Mouse (Mus musculus) hindbrain, embryonic 14.5 days (tissue): Measurements from ENCODE around the gene Cdh5. TPM values are rescaled to one million over a fixed set of nuclear protein-coding genes. Genes with fewer than 3 reads are reported as not detected.
"Not testable (repeated sequence)": the region's sequence is repeated elsewhere in the genome, so short reads cannot be mapped to it uniquely, and the experiment has no call there.

Source experiments
- ATAC-seq: fragments of 200-750 bp; cut with Nextera tagmentation; 2 replicates; pipeline ENCODE4 v1.8.0; 2017; ENCODE audit warnings: moderate number of reproducible peaks, mild to moderate bottlenecking, moderate TSS enrichment, moderate library complexity; ENCODE audit not compliant: low FRiP score
- DNase-seq: peaks from one replicate; pipeline ENCODE4 v3.0.0-alpha.2; 2015; ENCODE audit warnings: low spot score
- H3K27ac ChIP-seq: fragments of 300-500 bp; sonication (generic); 2 replicates; pipeline ENCODE4 v1.5.1; 2014; ENCODE audit warnings: mild to moderate bottlenecking, moderate library complexity
- H3K27me3 ChIP-seq: fragments of 300-500 bp; sonication (generic); 2 replicates; pipeline ENCODE4 v1.6.1; 2014; ENCODE audit warnings: mild to moderate bottlenecking, low read length, mixed read lengths; ENCODE audit not compliant: control insufficient read depth, insufficient read depth
- H3K36me3 ChIP-seq: fragments of 300-500 bp; sonication (generic); replicated peaks from 2 replicates; pipeline ENCODE4 v1.6.1; 2014; ENCODE audit not compliant: control insufficient read depth, insufficient read depth
- H3K4me1 ChIP-seq: fragments of 300-500 bp; sonication (generic); replicated peaks from 2 replicates; pipeline ENCODE4 v1.6.1; 2014; ENCODE audit warnings: antibody characterized with exemption, low read length, mixed read lengths; ENCODE audit not compliant: control insufficient read depth, insufficient read depth
- H3K4me2 ChIP-seq: fragments of 300-500 bp; sonication (generic); replicated peaks from 2 replicates; pipeline ENCODE4 v1.6.1; 2014; ENCODE audit warnings: mild to moderate bottlenecking, moderate library complexity
- H3K4me3 ChIP-seq: fragments of 300-500 bp; sonication (generic); replicated peaks from 2 replicates; pipeline ENCODE4 v1.5.1; 2014; ENCODE audit warnings: mild to moderate bottlenecking, low read length
- H3K9ac ChIP-seq: fragments of 300-500 bp; sonication (generic); 2 replicates; pipeline ENCODE4 v1.6.1; 2014
- H3K9me3 ChIP-seq: fragments of 300-500 bp; sonication (generic); 2 replicates; pipeline ENCODE4 v1.6.1; 2016; ENCODE audit warnings: low read length; ENCODE audit not compliant: control insufficient read depth
- WGBS: fragments of 180-500 bp; shearing (Covaris S2); extraction: QIAGEN DNeasy Blood & Tissue Kit; methylation state at CpG from one replicate; pipeline ENCODE4 v1.1.7; 2014; 5-methylcytosine and 5-hydroxymethylcytosine counted together
- polyA plus RNA-seq: library from polyadenylated mRNA; unstranded; fragments of >200 nt; fragmentation: Nextera tagmentation; extraction: Ambion mirVana; gene quantifications from 2 replicates; pipeline ENCODE4 v1.2.1, GENCODE M21; 2014

The Cdh5 gene
- polyA plus RNA-seq, 1 experiment from 2014 or later: 16.6 TPM

DNA sequence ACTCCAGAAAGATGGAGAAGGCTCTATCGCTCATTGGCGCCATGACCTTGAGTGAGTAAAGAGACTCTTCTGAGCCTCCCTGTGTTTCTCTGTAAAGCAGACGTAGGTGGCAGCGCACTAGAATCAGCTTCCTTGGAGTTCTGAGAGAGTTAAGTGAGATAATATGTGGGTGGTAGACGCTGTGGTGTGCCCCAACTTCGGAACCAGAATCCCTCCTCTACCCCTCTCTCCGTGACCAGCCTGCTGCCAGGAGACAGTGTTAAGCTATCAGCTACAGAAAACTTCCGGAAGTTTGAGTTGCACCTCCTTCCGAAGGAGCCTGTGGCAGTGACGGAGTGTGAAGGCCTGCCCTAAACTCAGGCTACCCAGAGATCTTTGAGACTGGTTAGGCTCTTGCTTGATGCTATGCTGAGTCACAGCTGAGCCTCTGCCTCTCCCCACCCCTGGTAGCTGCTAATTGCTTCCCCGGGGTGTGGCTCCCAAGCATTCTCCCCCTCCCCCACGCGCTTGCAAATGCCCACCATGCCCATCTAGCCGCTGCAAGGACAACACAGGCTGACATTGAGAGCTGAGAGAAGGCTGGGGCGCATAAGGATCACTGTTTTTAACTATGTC, 32.9 kb upstream of the Cdh5 start:
- H3K9me3 ChIP-seq: no peaks in the 10 kb centered on the region
- DNase-seq: no peak
- no peak overlapping the region for H3K27ac ChIP-seq
- no peaks in the 10 kb centered on the region for H3K27me3 ChIP-seq
- 80% methylated on average over 15 of the region's 15 CpGs for WGBS
- H3K36me3 ChIP-seq: no peaks in the 10 kb centered on the region
- H3K4me3 ChIP-seq: no peak overlapping the region
- H3K4me1 ChIP-seq: no peaks in the 10 kb centered on the region
- ATAC-seq: no peak
- no peak overlapping the region for H3K9ac ChIP-seq
- no peak overlapping the region for H3K4me2 ChIP-seq

DNA sequence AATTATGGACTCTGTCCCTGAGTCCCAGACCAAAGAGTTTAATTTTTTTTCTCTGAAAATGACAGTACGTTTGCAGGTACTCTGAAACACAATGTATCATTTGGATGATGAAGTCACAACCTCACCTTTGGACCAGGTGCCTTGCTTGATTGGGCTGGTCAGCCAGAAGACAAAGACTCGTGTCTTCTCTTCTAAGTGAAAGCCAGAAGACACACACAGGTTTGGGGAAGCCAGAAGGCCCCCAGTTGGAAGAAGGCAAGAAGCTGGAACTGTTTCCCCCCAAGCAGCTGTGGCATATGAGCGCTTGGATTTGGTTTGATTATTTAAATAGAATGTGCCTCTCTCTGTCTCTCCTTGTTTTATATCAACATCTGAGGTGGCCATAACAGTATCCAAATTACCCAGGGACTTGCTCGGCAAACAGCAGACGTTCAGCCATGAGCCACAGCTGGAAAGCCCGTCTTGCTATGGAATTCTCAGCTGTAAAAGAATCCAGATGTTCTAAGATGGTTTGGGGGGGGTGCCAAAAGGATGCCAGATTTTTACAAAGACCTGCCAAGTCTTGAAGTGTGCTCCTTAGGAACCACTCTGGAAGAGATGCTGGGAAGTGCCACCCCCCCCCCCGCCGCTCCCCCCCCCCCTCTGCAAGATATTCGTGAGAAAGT, 31.1 kb upstream of the Cdh5 start:
- ATAC-seq, H3K27me3 ChIP-seq, H3K27ac ChIP-seq, H3K4me3 ChIP-seq, H3K4me2 ChIP-seq, H3K9me3 ChIP-seq, DNase-seq, H3K4me1 ChIP-seq, H3K36me3 ChIP-seq, H3K9ac ChIP-seq: not testable (repeated sequence)
- 84% methylated on average over 9 of the region's 9 CpGs for WGBS

DNA sequence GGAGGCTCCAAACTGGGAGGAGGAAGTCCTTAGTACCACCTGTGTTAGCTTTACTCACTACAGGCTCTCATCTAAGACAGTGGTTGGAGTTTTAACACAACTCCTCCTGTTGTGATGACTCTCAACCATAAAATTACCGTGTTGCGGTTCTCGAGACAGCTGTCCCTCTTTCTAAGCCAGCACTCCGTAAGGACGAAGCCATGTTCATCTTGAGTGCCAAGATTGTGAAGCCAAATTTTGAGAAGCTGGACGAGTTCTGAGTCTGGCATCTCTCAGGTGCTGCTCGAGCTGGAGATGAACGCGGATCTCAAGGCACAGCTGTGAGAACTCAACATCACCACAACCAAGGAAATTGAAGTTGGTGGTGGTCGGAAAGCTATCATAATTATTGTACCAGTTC, 30.5 kb upstream of the Cdh5 start:
- Histone ChIP-seq H3K27ac (no peak overlapping the region), H3K9me3 (no peaks in the 10 kb centered on the region), H3K4me2 (no peak overlapping the region), H3K9ac (no peak overlapping the region), H3K4me3 (no peak overlapping the region), H3K27me3 (no peaks in the 10 kb centered on the region), H3K36me3 (no peaks in the 10 kb centered on the region), H3K4me1 (no peaks in the 10 kb centered on the region)
- WGBS: 93% methylated on average over 10 of the region's 10 CpGs
- DNase-seq (no peak), ATAC-seq (no peak)

DNA sequence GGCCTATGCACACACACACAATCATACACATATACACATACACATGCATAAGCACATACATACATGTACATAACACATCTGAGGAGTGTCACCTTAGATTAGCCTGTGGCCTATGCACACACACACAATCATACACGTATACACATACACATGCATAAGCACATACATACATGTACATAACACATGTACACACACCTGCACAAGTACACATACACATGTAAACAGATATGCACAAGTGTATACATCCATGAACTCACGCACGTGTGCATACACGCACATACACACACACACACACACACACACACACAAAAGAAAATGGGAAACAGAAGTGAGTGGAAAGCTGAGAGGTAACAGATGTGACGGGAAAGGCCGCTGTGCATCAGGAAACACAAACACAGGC, 26.3 kb upstream of the Cdh5 start:
- ATAC-seq: no peak

DNA sequence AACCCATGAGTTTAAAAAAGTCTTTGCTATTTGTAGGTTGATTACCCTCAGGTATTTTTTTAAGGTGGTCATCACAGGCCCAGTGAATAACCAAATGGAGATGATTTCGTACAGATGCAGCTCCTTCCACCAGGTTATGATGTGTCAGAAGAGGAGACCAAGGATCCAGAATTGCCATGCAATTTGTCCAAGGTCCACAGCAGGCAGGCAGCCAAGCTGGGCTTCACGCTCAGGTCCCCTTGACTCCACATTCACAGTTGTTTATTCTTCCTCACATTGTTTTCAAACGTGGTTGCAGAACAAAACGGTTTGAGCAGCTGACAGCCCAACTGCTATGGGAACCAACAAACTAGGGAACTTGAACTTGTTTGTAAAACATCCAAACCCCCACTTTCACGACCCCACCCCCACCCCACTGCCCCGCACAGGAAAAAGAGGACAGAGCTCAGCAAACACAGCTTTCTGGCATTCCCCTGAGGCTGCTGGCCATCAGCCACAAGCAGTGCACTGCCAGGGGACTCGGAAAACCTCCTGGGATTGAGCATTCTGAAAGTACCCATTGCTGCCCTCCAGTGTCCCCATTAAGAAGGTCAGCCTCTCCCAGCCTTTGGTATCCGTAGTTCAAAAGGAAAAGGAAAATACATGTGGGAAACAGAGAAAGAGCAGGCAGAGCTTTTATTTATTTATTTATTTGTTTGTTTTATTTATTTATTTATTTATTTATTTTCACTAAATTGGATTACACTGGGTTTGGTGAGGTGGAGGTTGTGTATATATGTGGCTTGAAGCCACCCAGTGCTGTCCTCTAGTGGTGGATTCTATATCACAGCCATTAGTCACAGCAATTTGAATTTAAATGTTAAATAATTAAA, 24.6 kb upstream of the Cdh5 start:
- no peak overlapping the region for H3K4me2 ChIP-seq
- H3K9ac ChIP-seq: no peak overlapping the region
- H3K9me3 ChIP-seq: no peaks in the 10 kb centered on the region
- WGBS: 31% methylated on average over 8 of the region's 8 CpGs
- peak; percentile 65; the same call in 1 of the 2 replicates for ATAC-seq
- H3K4me3 ChIP-seq: no peak overlapping the region
- H3K27me3 ChIP-seq: no peaks in the 10 kb centered on the region
- H3K27ac ChIP-seq: no peak overlapping the region
- no peaks in the 10 kb centered on the region for H3K36me3 ChIP-seq
- DNase-seq: peak; percentile 75
- H3K4me1 ChIP-seq: no peaks in the 10 kb centered on the region

More for the DNA sequence above, 26.3 kb upstream of the Cdh5 start:
- Histone ChIP-seq H3K9ac (no peak overlapping the region), H3K36me3 (no peaks in the 10 kb centered on the region), H3K27ac (no peak overlapping the region), H3K4me3 (no peak overlapping the region), H3K27me3 (no peaks in the 10 kb centered on the region), H3K4me2 (no peak overlapping the region), H3K9me3 (no peaks in the 10 kb centered on the region), H3K4me1 (no peaks in the 10 kb centered on the region)
- WGBS: 89% methylated on average over 6 of the region's 6 CpGs
- no peak for DNase-seq

DNA sequence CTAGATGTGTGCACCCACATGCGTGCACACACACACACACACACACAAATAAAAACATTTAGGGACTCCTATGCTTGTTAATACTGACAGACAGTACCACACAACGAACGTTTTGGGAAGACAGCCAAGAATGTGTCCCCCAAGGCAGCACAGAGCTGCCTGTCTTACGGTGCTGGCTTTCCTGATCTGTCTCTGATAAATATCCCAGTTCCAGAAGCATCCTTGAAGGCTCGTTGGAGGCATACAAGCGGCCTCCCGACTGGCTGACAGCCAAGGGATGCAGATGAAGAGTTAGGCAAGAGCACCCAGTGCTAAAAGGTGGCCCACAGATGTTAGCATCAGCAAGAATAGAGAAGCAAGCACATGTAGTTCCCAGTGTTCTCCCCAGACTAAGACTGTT, 23.3 kb upstream of the Cdh5 start:
- no peaks in the 10 kb centered on the region for H3K36me3 ChIP-seq
- H3K4me3 ChIP-seq: no peak overlapping the region
- H3K4me2 ChIP-seq: no peak overlapping the region
- H3K9me3 ChIP-seq: no peaks in the 10 kb centered on the region
- H3K27me3 ChIP-seq: no peaks in the 10 kb centered on the region
- H3K9ac ChIP-seq: no peak overlapping the region
- no peak for ATAC-seq
- no peaks in the 10 kb centered on the region for H3K4me1 ChIP-seq
- WGBS: 50% methylated on average over 7 of the region's 7 CpGs
- DNase-seq: no peak
- H3K27ac ChIP-seq: no peak overlapping the region

DNA sequence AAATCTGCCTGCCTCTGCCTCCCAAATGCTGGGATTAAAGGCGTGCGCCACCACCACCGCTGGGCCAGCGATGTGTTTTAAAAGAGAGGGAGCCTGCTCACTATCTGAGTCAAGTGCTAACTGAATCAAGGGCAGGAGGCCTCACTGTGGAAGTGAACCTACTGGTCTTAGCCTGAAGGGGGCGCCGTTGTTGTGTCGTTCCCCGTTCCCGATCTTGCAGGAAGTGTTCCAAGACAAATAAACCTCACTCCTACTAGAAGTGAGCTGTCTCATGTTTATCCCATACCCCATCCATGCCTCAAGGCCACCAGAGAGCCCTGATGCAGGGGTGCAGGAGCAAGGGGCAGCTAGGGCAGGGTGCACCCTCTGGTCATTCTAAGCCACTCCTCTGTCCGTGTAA, 16.1 kb upstream of the Cdh5 start:
- Histone ChIP-seq H3K9ac (no peak overlapping the region), H3K36me3 (no peaks in the 10 kb centered on the region), H3K27ac (no peak overlapping the region), H3K27me3 (no peaks in the 10 kb centered on the region), H3K4me2 (no peak overlapping the region), H3K4me3 (no peak overlapping the region), H3K9me3 (no peaks in the 10 kb centered on the region), H3K4me1 (no peaks in the 10 kb centered on the region)
- no peak for DNase-seq
- no peak for ATAC-seq
- 82% methylated on average over 10 of the region's 10 CpGs for WGBS

DNA sequence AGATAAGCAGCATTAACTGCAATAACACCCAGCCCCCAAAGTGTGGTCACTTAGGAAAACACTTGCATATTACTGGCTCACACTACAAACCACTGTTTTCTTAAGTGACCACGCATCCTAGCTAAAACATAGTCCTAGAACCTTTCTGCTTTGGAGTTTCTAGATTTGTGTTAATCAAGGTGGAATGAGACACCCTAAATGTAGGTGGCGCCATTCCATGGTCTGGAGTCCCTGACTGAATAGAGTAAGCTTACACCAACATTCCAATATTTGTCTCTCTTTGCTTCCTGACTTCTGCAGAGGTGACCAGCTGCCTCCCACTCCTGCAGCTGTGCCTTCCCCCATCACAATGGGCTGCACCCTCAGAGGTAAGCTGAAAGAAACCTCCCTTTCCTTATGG, 14.8 kb upstream of the Cdh5 start:
- no peaks in the 10 kb centered on the region for H3K9me3 ChIP-seq
- H3K36me3 ChIP-seq: no peaks in the 10 kb centered on the region
- ATAC-seq (no peak), DNase-seq (no peak)
- H3K4me3 ChIP-seq: no peak overlapping the region
- H3K4me1 ChIP-seq: no peaks in the 10 kb centered on the region
- no peaks in the 10 kb centered on the region for H3K27me3 ChIP-seq
- no peak overlapping the region for H3K9ac ChIP-seq
- no peak overlapping the region for H3K27ac ChIP-seq
- 87% methylated on average over 2 of the region's 2 CpGs for WGBS
- no peak overlapping the region for H3K4me2 ChIP-seq

DNA sequence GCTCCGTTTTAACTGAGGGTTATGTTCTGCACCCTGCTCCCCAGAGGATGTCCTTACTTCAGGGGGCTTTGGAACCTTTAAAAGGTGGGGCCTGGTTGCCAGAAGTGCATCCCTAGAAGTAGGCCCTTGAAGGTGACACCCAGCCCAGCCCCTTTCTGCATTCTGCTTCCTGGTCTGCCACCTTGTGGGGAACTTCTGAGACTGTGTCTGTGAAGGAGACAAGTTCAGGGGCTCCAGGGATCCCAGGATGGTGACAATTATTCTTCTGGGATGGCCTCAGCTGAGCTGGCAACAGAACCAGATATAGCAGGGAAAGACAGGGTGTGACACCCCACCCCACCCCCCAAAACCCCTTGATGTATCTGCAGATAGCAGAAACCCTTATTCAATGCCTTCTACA, 14.3 kb upstream of the Cdh5 start:
- Histone ChIP-seq H3K27me3 (no peaks in the 10 kb centered on the region), H3K9me3 (no peaks in the 10 kb centered on the region), H3K36me3 (no peaks in the 10 kb centered on the region), H3K9ac (no peak overlapping the region), H3K27ac (no peak overlapping the region), H3K4me2 (no peak overlapping the region), H3K4me3 (no peak overlapping the region), H3K4me1 (no peaks in the 10 kb centered on the region)
- WGBS: 41% methylated on average over 1 of the region's 1 CpGs
- DNase-seq: no peak
- ATAC-seq: no peak
